Mouse (Mus musculus) stomach, embryonic 15.5 days (tissue): ENCODE data around the gene Kat2b. TPM values are rescaled to one million over a fixed set of nuclear protein-coding genes. Genes with fewer than 3 reads are reported as not detected.
"Not testable (repeated sequence)": the region's sequence is repeated elsewhere in the genome, so short reads cannot be mapped to it uniquely, and the experiment has no call there.

Source experiments
- ATAC-seq: fragments of 200-750 bp; cut with Nextera tagmentation; 2 replicates; pipeline ENCODE4 v1.8.0; 2017; ENCODE audit warnings: low read depth, moderate number of reproducible peaks, moderate TSS enrichment; ENCODE audit not compliant: insufficient read depth, low FRiP score
- H3K27ac ChIP-seq: fragments of 300-500 bp; sonication (generic); 2 replicates; pipeline ENCODE4 v1.5.1; 2015; ENCODE audit warnings: mild to moderate bottlenecking, inconsistent platforms
- H3K27me3 ChIP-seq: fragments of 300-500 bp; sonication (generic); replicated peaks from 2 replicates; pipeline ENCODE4 v1.6.1; 2015; ENCODE audit warnings: inconsistent platforms
- H3K36me3 ChIP-seq: fragments of 300-500 bp; sonication (generic); 2 replicates; pipeline ENCODE4 v1.6.1; 2015; ENCODE audit warnings: inconsistent platforms
- H3K4me1 ChIP-seq: fragments of 300-500 bp; sonication (generic); 2 replicates; pipeline ENCODE4 v1.6.1; 2015; ENCODE audit warnings: inconsistent platforms
- H3K4me2 ChIP-seq: fragments of 300-500 bp; sonication (generic); 2 replicates; pipeline ENCODE4 v1.6.1; 2015; ENCODE audit warnings: mild to moderate bottlenecking, inconsistent platforms
- H3K4me3 ChIP-seq: fragments of 300-500 bp; sonication (generic); replicated peaks from 2 replicates; pipeline ENCODE4 v1.5.1; 2015; ENCODE audit warnings: inconsistent platforms
- H3K9ac ChIP-seq: fragments of 300-500 bp; sonication (generic); 2 replicates; pipeline ENCODE4 v1.6.1; 2015; ENCODE audit warnings: inconsistent platforms
- H3K9me3 ChIP-seq: fragments of 300-500 bp; sonication (generic); 2 replicates; pipeline ENCODE4 v1.6.1; 2016; ENCODE audit warnings: inconsistent platforms
- WGBS: fragments of 180-500 bp; shearing (Covaris S2); methylation state at CpG from one replicate; pipeline ENCODE4 v1.1.7; 2015; 5-methylcytosine and 5-hydroxymethylcytosine counted together
- polyA plus RNA-seq: library from polyadenylated mRNA; unstranded; fragments of >200 nt; fragmentation: Nextera tagmentation; extraction: Ambion mirVana; gene quantifications from 2 replicates; pipeline ENCODE4 v1.2.1, GENCODE M21; 2015

The Kat2b gene
- polyA plus RNA-seq, 1 experiment from 2014 or later = 4.1 TPM

GRCm38 (mm10) chr17:53570932-53571331, 4.3 kb downstream of the Kat2b start:
- 84% methylated on average over 5 of the region's 5 CpGs for WGBS
- not testable (repeated sequence) for H3K4me2 ChIP-seq, ATAC-seq, H3K36me3 ChIP-seq, H3K27me3 ChIP-seq, H3K27ac ChIP-seq, H3K9me3 ChIP-seq, H3K9ac ChIP-seq, H3K4me3 ChIP-seq
- H3K4me1 ChIP-seq = peaks cover 15% of the 10 kb centered on the region; the same call in 1 of the 2 replicates

DNA sequence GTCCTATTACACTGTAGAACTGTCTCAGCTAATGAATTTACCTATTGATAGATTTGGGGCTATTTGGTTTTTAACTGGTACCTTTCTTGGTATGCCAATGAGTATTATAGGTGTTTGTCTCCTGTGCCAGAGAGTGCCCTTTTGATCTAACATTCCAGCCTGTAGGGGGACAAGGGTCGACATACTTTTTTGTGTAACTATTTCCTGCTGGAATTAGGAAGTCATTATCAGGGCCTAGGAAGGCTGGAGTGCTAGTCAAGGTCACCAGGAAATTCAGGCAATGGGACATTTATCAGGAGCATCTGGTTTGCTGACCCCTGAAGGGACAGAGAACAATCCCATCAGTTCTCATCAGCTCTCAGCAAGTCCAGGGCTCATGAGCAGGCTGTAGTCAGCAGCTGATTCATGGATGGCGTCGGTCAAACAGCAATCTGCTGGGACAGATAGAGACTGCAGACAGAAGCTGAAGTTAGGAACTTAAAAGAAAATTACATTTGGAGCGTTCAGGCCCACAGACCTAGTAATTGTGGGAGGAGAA, 6.4 kb downstream of the Kat2b start:
- Histone ChIP-seq H3K27ac (no peak overlapping the region), H3K9ac (no peak overlapping the region)
- WGBS = 68% methylated on average over 4 of the region's 4 CpGs

GRCm38 (mm10) chr17:53577151-53577550, 10.5 kb downstream of the Kat2b start:
- no peaks in the 10 kb centered on the region for H3K4me1 ChIP-seq
- ATAC-seq = no peak
- no peaks in the 10 kb centered on the region for H3K9me3 ChIP-seq
- no peak overlapping the region for H3K4me2 ChIP-seq
- no peak overlapping the region for H3K27ac ChIP-seq
- no peak overlapping the region for H3K9ac ChIP-seq
- WGBS = 67% methylated on average over 2 of the region's 2 CpGs
- no peaks in the 10 kb centered on the region for H3K36me3 ChIP-seq
- no peak overlapping the region for H3K4me3 ChIP-seq
- no peaks in the 10 kb centered on the region for H3K27me3 ChIP-seq

More for the DNA sequence above, 6.4 kb downstream of the Kat2b start:
- peaks cover 15% of the 10 kb centered on the region; the same call in 1 of the 2 replicates for H3K4me1 ChIP-seq
- no peak overlapping the region for H3K4me3 ChIP-seq
- no peak for ATAC-seq
- H3K9me3 ChIP-seq = no peaks in the 10 kb centered on the region
- no peak overlapping the region for H3K4me2 ChIP-seq
- H3K36me3 ChIP-seq = no peaks in the 10 kb centered on the region
- H3K27me3 ChIP-seq = no peaks in the 10 kb centered on the region

- no peaks in the 10 kb centered on the region for H3K36me3 ChIP-seq
- no peak overlapping the region for H3K9ac ChIP-seq
- H3K9me3 ChIP-seq = no peaks in the 10 kb centered on the region
- no peak overlapping the region for H3K4me2 ChIP-seq
- no peak overlapping the region for H3K27ac ChIP-seq
- H3K4me1 ChIP-seq = no peaks in the 10 kb centered on the region
- no peaks in the 10 kb centered on the region for H3K27me3 ChIP-seq
- H3K4me3 ChIP-seq = no peak overlapping the region
- WGBS = 71% methylated on average over 5 of the region's 5 CpGs
- ATAC-seq = no peak
Measured at GRCm38 (mm10) chr17:53577754-53578153, 11.1 kb downstream of the Kat2b start.

GRCm38 (mm10) chr17:53578249-53578648, 11.6 kb downstream of the Kat2b start:
- no peak for ATAC-seq
- H3K9ac ChIP-seq = no peak overlapping the region
- no peaks in the 10 kb centered on the region for H3K9me3 ChIP-seq
- H3K4me2 ChIP-seq = no peak overlapping the region
- no peak overlapping the region for H3K27ac ChIP-seq
- no peak overlapping the region for H3K4me3 ChIP-seq
- no peaks in the 10 kb centered on the region for H3K36me3 ChIP-seq
- 75% methylated on average over 6 of the region's 6 CpGs for WGBS
- no peaks in the 10 kb centered on the region for H3K27me3 ChIP-seq
- no peaks in the 10 kb centered on the region for H3K4me1 ChIP-seq

GRCm38 (mm10) chr17:53578776-53579175, 12.1 kb downstream of the Kat2b start:
- Histone ChIP-seq H3K9me3 (no peaks in the 10 kb centered on the region), H3K4me3 (no peak overlapping the region), H3K27me3 (no peaks in the 10 kb centered on the region), H3K36me3 (no peaks in the 10 kb centered on the region), H3K27ac (no peak overlapping the region), H3K4me1 (no peaks in the 10 kb centered on the region), H3K9ac (no peak overlapping the region), H3K4me2 (no peak overlapping the region)
- WGBS = 62% methylated on average over 9 of the region's 9 CpGs
- no peak for ATAC-seq

GRCm38 (mm10) chr17:53579612-53580011, 13.0 kb downstream of the Kat2b start:
- Histone ChIP-seq H3K4me3 (no peak overlapping the region), H3K27me3 (no peaks in the 10 kb centered on the region), H3K4me1 (no peaks in the 10 kb centered on the region), H3K9ac (no peak overlapping the region), H3K27ac (no peak overlapping the region), H3K4me2 (no peak overlapping the region), H3K36me3 (no peaks in the 10 kb centered on the region), H3K9me3 (no peaks in the 10 kb centered on the region)
- ATAC-seq = no peak
- WGBS = 78% methylated on average over 4 of the region's 4 CpGs

DNA sequence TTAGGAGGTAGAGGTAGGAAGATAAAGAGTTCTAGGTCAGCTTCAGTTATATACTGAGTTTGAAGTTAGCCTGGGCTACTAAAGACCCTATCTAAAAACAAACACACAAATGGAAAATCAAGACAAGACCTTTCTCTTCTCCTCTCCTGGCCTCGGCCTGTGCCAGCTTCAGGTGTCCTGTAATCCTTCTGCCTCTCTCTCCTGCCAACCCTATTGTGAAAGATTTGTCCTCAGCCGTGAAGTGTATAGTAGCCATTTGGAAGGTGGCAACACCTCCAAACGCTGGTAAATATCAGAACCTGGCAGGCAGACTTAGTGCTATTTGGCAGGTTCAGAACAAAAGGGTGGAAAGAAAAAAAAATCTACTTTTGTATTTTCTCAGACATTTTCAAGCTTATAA, 13.6 kb downstream of the Kat2b start:
- Histone ChIP-seq H3K36me3 (no peaks in the 10 kb centered on the region), H3K9ac (no peak overlapping the region), H3K4me1 (no peaks in the 10 kb centered on the region), H3K27me3 (no peaks in the 10 kb centered on the region), H3K4me2 (no peak overlapping the region), H3K9me3 (no peaks in the 10 kb centered on the region), H3K4me3 (no peak overlapping the region), H3K27ac (no peak overlapping the region)
- WGBS = 62% methylated on average over 3 of the region's 3 CpGs
- ATAC-seq = no peak

- Histone ChIP-seq H3K27ac (no peak overlapping the region), H3K9me3 (no peaks in the 10 kb centered on the region), H3K4me2 (no peak overlapping the region), H3K36me3 (no peaks in the 10 kb centered on the region), H3K9ac (no peak overlapping the region), H3K27me3 (no peaks in the 10 kb centered on the region), H3K4me1 (peaks cover 4% of the 10 kb centered on the region; the same call in 1 of the 2 replicates), H3K4me3 (no peak overlapping the region)
- WGBS = 48% methylated on average over 4 of the region's 4 CpGs
- no peak for ATAC-seq
Measured at GRCm38 (mm10) chr17:53582026-53582585, 15.4 kb downstream of the Kat2b start.

DNA sequence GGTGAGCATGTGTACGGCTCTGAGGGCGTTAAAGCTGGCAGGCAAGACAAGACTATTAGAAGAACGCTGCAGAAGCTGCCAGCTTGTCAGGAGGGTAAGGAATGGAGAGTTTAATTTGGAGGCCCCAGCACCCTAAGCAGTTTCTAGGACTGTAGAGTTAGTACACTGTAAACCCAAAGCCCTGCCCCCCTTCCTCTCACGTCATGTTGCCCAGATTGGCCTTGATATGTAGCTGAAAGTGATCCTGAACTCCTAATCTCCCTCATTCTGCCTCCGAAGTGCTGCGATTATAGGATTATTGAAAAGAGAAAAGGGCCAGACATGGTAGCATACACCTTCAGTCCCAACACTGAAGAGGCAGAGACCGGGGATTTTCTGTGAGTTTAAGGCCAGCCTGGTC, 16.1 kb downstream of the Kat2b start:
- ATAC-seq = no peak
- Histone ChIP-seq H3K4me3 (no peak overlapping the region), H3K4me2 (no peak overlapping the region), H3K9me3 (no peaks in the 10 kb centered on the region), H3K27me3 (no peaks in the 10 kb centered on the region), H3K27ac (no peak overlapping the region), H3K36me3 (no peaks in the 10 kb centered on the region), H3K4me1 (peaks cover 7% of the 10 kb centered on the region; the same call in 1 of the 2 replicates), H3K9ac (no peak overlapping the region)
- WGBS = 87% methylated on average over 7 of the region's 7 CpGs

GRCm38 (mm10) chr17:53583846-53584579, 17.4 kb downstream of the Kat2b start:
- Histone ChIP-seq H3K27ac (no peak overlapping the region), H3K9ac (no peak overlapping the region), H3K4me2 (no peak overlapping the region), H3K4me3 (no peak overlapping the region), H3K27me3 (no peaks in the 10 kb centered on the region), H3K4me1 (peaks cover 7% of the 10 kb centered on the region; the same call in 1 of the 2 replicates), H3K36me3 (no peaks in the 10 kb centered on the region), H3K9me3 (no peaks in the 10 kb centered on the region)
- no peak for ATAC-seq
- 82% methylated on average over 11 of the region's 11 CpGs for WGBS

- H3K9ac ChIP-seq = no peak overlapping the region
- 30% methylated on average over 14 of the region's 14 CpGs for WGBS
- H3K27me3 ChIP-seq = no peaks in the 10 kb centered on the region
- H3K4me2 ChIP-seq = peak overlapping the region; percentile 4
- peak; percentile 81 for ATAC-seq
- no peak overlapping the region for H3K4me3 ChIP-seq
- H3K9me3 ChIP-seq = no peaks in the 10 kb centered on the region
- H3K36me3 ChIP-seq = no peaks in the 10 kb centered on the region
- H3K27ac ChIP-seq = 0 out of 2 replicates have a peak overlapping the region, but pooled peaks have one; percentile 21
- peaks cover 7% of the 10 kb centered on the region; the same call in 1 of the 2 replicates for H3K4me1 ChIP-seq
Measured at GRCm38 (mm10) chr17:53587074-53587851, 20.6 kb downstream of the Kat2b start.
